Comparison of ENCODE assay signal across 18 mouse cellular contexts in the genomic region with DNA sequence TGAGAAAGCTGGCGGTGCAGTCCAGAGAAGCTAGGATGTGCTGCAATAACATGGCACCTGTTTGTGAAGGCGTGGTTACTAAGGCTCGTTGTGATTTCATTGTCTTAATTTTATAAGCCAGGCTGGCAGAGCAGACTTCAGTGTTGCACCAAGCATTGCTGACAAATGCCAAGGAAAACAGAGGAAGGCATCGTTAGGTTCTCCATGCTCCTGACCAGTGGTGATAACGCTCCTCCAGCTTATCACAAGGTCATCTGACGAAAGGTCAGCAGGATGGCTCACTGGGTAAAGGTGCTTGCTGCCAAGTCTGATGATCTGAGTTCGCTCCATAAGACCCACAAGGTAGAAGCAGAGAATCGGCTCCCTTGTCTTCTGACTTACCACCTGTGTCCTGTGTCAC. TPM values are rescaled to one million over a fixed set of nuclear protein-coding genes. Genes with fewer than 3 reads are reported as not detected.
"Had no signal": no experiment of that assay in that cellular context is flagged by ENCODE, and none has a peak within 500 bp of the region (broad histone marks: within the 10 kb centered on the region; RNA-seq: fewer than 3 reads in every experiment).

No protein-coding gene starts in this region.

- H3K4me3 ChIP-seq: midbrain, embryonic 10.5 days; midbrain, embryonic 12.5 days; myocyte; neural tube, embryonic 13.5 days; neural tube, embryonic 15.5 days; stomach, embryonic 15.5 days had no signal

- H3K27me3 ChIP-seq: stomach, embryonic 15.5 days had no signal

- ATAC-seq: midbrain, embryonic 16.5 days had no signal

- H3K27ac ChIP-seq: midbrain, embryonic 10.5 days; midbrain, embryonic 12.5 days; neural tube, embryonic 13.5 days; neural tube, embryonic 15.5 days; stomach, embryonic 15.5 days; stomach, postnatal 0 days had no signal

- DNase-seq: lung, adult 18-20 months; lung, embryonic 14.5 days; lung, postnatal 10 days; lung, postnatal 4 days; midbrain, embryonic 14.5 days; right cerebral cortex, postnatal 14 days; thymus, adult 2 months; thymus, postnatal 25 days; thymus, postnatal 4 days had no signal

- H3K4me1 ChIP-seq: midbrain, embryonic 10.5 days; midbrain, embryonic 12.5 days; neural tube, embryonic 13.5 days; neural tube, embryonic 15.5 days; stomach, embryonic 15.5 days had no signal

- H3K9me3 ChIP-seq: midbrain, embryonic 10.5 days; midbrain, embryonic 12.5 days; neural tube, embryonic 13.5 days; neural tube, embryonic 15.5 days; stomach, embryonic 15.5 days had no signal

- H3K36me3 ChIP-seq: midbrain, embryonic 10.5 days; midbrain, embryonic 12.5 days; neural tube, embryonic 13.5 days; neural tube, embryonic 15.5 days; stomach, embryonic 15.5 days had no signal

RNA-seq across cellular contexts. Expression of a gene that starts 7.4 kb away (rescaled TPM):
- total RNA-seq: megakaryocyte-erythroid progenitor cell, adult 5-6 weeks had no signal
- polyA plus RNA-seq: myocyte had no signal
